Mouse (Mus musculus) cerebellum, postnatal 25 days (tissue): ENCODE measurements around the gene Dusp8.

Experiments used
- DNase-seq, 2 experiments: peaks; one replicate each; pipeline ENCODE4 v3.0.0; 2021; ENCODE audit warnings: mixed read lengths in 2 of 2

Gene Dusp8

DNA sequence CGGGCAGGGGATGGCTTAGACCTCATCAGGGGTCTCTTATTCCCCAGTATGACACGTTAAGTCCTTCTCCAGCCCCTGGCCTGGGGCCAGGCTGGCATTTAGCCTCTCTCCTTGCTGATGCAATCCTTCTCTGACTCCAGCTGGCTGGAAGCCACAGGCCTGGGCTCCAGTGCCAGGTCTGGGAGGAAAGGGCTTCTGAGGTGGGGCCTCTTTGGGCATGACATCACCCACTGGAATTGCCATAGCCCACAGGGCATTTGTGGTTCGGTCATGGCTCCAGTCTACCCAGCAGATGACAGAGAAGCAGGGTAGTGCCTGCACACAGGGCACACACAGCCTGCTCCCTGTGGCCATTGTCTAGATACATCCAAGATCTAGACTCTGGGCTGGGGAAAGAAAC, 10.8 kb downstream of the Dusp8 start:
- DNase-seq = peak; percentile 93 to 96

DNA sequence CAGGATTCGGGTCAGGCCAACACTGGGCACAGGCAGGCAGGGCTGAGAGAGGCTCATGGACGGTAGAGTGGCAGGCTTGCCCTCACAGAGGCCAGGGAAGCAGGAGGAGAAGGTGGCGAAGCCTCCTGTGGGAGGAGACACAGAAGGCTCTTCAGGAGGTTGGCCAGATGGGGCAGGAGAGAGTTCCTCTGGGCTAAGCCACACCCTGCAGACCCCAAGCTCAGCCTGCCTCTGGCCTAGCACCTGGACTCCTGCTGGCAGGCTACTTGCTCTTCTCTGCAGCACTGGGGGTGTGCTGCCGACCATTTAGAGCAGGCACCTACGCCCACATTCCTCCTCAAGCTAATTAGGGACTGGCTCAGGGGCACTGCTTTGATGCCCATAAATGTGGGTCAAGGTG, 11.2 kb downstream of the Dusp8 start:
- DNase-seq = peak in 1 of 2 experiments; percentile 63

DNA sequence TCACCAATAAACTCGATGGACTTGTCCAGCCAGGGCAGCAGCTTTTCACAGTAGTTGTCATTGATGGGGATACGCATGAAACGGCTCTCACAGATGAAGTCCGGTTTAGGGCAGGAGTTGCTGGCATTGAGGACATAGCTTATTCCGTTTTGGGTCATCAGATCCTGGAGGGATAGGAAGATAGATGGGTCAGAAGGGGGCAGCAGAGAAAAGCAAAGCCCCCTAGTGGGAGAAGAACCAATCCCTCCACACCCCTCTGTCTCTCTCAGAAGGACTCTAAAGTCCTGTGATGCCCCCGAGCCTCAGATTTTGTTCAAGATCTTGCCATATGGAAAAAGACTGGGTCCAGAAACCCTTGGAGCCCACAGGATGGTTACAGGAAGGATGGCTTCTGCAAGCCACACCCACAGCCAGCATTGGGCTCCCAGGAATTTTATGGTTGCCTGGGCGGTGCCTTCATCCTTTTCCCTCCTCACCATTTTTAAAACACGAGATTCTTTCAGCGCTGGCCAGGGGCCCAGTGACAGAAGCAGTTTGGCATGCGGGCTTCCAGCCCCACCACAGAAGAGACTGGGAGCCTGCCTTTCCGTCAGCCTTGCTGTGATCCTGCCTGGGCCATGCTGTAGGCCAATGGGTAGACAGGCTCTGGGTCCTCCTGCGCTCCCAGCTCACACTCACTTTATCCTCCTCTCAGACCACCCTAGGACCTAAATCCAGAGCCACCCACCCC, 11.9 kb downstream of the Dusp8 start:
- peak; percentile 57 to 66 for DNase-seq

DNA sequence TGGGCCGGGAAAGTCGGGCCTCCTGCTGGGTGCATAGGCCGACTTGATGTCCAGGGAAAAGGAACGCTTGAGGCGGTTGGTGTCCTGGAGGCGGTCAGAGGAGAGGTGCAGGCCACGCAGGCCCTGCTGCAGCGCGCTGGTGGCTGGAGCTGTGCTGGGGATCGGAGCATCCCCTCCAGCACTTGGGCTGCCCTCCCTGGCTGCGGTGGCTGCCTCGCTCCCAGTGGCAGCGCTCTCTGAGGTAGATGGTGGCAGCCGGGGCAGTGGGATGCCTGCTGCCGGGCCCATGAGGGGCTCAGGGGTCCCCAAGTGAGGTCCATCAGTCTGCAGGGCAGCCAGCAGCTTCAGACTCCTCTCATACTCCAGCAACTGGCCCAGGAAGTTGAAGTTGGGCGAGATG, 13.0 kb downstream of the Dusp8 start:
- DNase-seq = peak in 1 of 2 experiments; percentile 32

DNA sequence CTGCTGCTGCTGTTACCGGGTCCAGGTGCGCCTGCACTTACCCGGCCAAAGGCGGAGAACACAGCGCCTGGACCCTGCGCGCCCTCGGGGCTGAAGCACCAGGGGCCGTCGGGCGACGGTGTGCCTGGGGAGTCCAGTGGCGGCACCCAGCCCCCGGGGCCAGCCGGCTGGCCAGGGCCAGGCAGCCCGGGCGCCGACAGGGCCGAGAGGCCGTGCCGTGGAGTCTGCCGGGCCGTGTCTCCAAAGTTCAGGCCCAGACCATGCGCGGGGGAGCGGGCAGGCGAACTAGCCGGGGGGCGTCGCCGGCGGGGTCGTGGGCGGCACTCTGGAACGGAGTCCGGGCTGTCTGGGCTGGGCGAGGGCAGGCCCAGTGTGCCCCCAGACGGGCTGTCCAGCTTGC, 13.5 kb downstream of the Dusp8 start:
- DNase-seq = peak; percentile 28 to 30

DNA sequence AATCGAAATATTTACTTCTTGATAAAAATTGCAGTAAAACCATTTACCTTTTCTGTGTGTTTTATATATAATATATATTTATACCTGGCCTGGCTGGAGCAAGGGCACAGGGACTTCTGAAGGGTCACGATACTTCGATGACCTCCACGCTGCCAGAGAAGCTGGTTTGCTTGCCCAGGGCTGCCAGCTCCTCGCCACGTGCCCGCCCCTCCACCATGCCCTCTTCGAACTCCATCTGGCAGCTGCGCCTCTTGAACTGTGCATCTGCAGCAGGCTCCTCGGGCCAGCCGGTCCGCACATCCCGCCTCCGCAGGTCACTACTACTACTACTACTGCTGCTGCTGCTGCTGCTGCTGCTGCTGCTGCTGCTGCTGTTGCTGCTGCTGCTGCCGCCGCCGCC, 13.9 kb downstream of the Dusp8 start:
- peak; percentile 35 to 43 for DNase-seq

DNA sequence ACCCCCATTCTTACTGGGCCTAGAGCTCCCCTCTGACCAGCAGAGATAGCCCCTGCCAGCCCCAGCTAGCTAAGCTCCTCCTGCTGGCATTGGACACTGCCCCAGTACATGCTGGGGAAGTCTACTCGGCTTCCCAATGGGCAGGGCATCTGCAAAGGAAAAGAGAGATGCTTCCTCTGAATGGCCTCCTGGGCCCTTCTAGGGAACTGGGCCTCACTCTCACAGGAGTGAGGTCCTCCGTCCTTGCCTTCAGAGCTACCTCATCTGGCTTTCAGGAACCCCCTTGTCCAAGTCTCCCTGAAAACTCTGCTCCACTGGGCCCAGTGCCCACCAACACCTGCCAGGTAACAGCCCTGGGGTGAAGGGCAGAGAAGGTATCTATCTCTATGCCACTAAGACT, 14.8 kb downstream of the Dusp8 start:
- DNase-seq = peak; percentile 43 to 53

DNA sequence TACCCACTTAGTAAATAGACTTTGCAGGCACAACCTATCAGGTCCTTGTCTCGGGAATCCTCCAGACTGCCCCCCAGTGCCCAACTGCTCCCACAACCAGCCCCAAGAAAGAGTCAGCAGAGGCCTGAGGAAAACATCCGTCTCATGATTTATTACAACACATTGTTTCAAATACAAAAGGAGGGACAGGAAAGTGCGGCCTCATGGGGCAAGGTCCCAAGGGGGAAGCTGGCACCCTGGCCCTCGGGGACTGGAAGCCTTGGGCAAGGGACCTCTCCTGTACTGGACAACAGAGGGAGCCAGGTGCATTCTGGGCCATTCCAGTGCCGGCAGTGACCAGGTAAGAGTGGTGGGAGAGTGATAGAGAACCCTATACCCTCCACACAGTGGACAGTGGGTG, 16.3 kb downstream of the Dusp8 start:
- DNase-seq = peak in 1 of 2 experiments; percentile 10

DNA sequence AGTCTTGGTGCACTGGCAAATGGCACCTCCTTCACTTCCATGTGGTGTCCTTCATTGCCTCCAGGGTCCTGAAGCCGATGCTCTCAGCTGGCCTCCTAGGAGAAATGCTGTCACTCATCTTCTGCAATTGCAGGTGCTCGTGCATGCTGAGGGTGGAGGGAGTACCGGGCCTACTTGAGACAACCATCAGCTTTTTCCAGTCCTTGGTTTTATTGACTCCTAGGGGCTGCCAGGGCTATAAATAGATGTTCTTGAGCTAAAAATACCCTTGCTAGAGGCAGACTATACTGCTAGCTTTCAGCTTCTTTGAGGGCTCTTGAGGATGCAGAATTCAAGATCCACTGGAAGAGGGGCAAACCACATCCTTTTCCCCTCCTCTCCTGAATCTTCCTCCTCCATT, 18.5 kb downstream of the Dusp8 start:
- DNase-seq = no peak

DNA sequence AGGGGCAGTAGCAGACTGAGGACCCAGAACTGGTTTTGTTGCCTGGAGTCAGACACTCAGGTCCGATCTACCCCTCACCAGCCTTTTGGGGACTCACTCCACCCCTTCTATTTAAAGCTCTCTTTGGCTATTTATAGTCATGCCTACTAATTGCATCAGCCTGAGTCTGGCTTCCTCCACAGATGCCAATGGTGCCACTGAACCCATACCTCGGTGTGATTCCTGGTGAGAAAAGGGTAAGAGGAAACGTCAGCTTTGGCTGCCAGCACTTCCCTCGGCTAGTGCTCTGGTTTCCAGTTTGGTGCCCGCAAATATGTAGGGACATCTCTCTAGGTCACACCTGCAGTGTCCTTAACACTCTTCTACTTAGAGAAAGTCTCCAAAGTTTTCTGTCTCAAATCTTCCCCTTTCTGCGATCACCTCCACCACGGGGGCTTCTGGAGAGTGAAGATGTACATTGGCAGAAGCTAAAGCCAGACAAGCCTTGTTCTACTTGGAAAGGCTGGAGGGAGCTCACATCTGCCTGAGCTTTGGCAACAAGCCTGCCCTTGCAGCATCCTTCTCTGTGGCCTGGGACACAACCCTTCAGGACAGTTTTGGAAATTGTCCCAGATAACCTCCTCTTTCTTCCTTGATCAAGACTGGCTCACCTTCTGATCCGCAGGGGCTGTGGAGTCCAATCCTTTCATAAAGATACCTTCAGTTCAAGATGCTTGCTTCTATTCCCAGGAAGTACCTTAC, 21.3 kb downstream of the Dusp8 start:
- no peak for DNase-seq

DNA sequence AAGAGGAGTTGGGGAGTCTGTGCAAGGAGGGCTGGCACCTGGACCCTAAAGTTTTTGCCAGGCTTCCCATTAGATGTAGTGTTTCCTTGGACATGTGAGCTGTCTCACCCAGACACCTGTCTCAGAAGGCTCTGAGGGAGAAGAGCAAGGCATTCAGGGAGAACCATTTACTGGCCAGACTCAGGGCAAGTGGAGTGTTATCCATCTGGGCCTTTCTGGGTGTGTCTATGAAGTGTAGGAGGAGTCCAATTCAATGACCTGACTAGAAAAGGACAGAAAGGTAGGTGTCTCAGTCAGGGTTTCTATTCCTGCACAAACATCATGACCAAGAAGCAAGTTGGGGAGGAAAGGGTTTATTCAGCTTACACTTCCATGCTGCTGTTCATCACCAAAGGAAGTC, 23.9 kb downstream of the Dusp8 start:
- DNase-seq = no peak

DNA sequence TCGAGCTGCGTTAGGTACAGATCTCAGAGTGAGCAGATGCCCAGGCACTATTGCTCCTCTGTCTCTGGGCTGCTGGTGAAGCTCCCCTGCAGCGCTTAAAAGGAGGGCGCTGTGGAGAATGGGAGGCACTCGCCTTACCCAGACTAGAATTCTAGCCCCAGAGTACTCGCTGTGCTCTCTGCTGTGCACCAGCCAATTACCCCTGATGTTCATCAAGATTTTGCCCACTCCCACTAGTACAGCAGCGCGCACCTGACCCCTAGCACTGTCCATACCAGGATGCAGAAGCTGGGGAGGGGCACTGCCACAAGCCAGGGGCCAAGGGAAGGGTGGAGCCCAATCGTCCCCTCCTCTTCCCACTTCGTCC, 24.4 kb downstream of the Dusp8 start:
- no peak for DNase-seq

DNA sequence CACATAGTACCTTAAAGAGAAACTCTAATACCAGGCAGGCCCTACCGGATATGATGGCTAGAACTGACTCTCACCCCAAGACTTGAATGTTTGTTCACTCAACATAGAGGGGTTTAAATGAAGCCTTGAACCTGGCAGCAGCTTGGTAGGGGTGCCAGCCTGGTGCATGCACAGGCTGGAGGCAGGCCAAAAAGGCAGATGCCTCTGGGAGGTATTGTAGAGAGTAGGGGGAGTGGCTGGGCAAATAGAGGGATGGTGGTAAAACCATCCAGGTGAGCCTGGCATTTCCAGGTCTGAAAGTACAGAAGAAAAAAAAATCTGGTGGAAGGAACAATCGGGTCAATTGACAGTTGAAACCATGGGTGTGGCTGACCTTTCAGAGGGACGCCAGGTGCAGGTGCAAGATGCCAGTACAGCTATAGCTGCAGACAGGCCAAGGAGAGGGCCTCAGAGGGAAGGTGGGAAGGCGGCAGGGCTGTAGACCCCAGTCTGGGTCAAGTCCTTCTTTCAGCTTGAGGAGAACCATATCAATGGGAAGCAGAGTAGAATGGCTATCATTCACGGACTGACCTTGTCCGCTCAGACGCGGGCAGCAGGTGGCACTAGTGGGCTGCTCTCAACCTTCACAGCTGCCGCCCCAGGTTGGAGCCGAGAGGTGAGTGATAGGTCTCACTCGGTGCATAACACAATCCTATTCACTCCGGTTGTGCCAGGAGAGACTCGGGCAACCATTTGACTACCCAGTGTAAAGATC, 25.0 kb downstream of the Dusp8 start:
- DNase-seq = peak; percentile 92 to 96

DNA sequence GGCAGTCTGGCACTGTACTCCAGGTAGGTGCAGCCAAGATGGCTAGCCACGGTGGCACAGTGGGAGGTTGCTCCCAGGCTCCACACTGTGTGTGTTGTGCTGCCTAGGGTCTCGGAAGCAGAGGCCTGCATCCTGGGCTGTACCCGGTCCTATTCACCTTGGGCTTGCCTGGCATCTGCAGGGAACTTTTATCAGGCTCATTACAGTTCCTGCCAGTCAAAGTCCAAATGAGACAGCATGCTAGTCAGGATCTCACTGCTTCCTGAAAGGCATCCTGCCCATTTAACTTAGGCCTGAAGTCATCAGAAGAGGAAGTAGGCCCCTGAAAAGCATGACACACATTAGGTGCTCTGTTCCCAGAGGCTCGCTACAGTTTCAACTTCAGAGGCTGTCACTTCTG, 27.2 kb downstream of the Dusp8 start:
- DNase-seq = no peak

DNA sequence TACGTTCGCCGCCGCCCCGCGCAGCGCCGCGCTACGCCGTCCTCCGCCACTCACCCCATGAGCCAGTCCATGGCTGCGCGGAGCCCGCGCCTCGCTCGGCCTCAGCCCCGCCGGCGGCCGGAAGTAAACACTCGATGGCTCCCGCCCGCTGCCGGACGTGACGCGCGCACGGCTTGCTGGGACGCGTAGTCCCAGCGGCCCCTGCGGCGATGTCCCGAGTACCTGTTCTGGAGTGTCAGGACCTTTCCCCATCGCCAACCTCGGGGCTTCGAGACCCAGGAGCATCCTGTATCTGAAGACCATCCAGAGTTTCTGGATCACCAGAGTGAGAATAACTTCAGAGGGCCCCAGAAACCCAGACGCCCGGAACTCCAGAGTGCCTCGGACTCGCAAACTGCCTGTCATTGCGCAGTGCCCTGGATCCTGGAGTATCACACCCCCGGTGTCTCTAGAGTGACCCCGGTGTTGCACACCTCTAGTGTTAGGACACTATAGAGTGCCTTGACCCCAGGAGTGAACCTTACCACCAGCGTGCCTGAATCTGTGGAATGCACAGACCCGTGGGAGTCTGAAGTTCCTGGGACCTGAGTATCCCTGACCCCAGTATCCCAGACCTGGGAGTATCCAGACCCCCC, 34.6 kb downstream of the Dusp8 start, which contains the start of gene Mob2:
TSS of gene Mob2 (minus strand) at position 135 of the 635 bp plus-strand sequence.
- DNase-seq = peak; percentile 95 to 96

DNA sequence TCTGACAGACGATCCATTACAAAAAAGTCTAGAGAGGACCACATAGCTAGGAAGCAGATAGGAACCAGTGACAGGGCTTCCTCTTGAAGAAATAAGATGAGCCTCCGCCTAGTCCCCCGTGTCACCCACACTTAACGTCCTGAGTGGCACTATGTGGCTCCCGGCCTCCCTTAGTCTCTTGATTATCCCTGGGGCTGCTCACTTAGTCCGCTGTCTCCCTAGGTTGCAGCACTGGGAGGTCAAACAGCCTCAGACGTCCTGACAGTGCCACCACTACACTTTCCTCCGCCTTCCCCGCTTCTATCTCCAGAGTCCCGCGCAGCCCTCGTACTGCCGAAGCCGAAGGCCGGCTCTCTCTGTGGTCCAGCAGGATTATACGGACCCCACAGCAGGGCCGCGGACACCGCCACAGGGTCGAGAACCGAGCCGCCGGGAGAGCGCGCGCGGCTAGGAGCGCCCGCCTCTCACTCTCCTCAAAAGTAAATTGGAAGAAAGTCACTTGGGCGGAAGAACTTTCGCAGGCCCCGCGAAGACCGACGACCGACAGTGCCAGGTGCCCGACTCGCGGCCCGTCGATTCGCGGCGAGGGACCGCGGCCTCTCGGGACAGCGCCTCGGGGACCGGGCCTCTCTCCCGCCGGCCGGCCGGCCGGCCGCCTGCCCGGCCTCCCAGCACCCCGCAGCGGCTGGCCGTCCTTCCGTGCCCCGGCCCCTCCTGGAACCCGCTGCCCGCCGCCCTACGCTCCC, 35.3 kb downstream of the Dusp8 start:
- no peak for DNase-seq

DNA sequence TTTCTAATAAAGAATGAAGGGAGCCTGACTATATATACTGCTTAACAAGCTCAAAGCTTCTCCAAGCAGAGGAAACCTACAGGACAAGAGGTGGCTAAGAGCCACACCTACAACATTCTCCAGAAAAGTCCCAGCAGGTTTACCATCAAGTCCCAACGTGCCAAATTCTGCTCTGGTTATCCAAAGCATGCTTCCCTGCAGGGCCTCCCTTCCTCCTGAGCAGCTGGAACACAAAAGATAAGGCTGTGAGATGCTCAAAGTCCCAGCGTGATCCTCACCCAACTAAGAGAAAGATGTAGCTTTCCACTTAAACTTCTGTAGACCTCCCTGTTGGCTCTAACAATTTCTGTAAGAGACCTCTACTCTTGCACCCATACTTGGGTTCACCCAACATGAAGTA, 36.6 kb downstream of the Dusp8 start:
- no peak for DNase-seq

DNA sequence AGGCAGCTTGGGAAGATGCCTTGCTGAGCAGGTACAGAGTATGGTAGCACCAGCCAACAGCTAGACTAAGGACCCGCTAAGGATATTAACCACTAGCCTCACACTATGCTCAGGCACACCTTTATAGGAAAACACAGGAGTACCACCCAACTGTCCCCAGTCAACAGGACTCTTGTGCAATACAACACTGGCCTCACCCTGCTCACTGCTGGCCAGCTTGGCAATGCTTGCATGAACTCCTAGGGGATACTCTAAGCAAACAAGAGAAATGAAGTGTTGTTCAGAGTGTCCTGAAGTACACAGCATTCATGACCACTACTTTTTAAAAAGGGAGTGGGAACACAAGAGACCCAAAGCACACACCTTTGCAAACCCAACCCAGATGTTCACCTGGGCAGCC, 38.5 kb downstream of the Dusp8 start:
- DNase-seq = no peak

DNA sequence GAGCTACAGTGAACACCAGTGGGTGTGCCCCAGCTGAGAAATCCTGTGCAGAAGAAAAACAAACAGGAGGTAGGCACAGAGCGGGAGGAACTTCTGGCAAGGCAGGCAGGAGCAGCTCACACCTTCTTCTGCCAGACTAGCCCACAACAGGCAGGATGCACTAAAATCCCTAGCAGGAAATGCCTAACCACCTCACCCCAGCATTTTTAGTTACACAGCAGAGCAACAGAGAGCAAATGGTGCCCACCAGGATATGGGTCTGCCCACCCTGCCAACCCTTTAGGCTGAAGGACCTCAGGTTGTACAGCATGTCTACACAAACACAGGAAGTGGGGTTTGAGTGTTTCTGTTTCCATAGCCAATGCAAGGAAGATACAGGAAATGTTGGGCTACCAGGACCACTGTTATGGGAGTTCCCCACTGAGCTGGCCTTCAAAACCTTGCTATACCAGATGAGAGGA, 39.0 kb downstream of the Dusp8 start:
- DNase-seq = no peak

DNA sequence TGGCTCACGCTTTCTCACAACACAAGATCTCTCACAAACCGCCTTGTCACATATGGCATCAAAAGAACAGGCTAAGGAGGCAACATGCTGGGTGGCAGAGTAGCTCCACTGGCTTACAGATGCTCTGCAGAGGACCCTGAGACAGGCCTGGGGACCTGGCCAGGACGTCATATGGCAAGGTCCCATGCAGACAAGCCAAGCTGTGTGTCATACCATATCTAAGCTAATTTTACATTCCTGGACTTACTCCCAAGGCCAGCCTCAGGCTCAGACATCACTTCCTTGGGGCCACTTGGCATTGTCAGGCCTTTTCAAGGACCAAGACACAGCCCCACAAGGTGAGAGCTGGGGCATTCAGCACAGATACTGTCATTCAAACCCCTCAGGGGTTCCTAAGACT, 40.2 kb downstream of the Dusp8 start:
- peak in 1 of 2 experiments; percentile 29 for DNase-seq

DNA sequence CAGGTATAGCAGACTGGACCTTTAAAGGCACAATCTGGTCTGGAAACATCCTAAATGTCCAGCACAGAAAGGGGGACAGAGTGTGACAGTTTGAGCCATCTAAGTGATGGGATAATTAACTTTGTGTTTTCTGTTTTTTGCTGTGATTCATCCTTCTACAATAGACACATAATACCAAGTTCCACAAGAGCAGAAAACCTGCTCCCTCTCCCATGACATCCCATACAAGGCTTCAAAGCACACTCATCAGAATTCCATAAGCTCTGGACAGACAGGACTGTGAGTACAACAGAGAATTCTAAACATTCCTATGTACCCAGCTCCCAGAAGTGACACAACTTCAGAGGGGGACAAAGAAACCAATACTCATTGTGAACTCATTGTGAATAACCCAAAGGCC, 45.1 kb downstream of the Dusp8 start:
- no peak for DNase-seq

DNA sequence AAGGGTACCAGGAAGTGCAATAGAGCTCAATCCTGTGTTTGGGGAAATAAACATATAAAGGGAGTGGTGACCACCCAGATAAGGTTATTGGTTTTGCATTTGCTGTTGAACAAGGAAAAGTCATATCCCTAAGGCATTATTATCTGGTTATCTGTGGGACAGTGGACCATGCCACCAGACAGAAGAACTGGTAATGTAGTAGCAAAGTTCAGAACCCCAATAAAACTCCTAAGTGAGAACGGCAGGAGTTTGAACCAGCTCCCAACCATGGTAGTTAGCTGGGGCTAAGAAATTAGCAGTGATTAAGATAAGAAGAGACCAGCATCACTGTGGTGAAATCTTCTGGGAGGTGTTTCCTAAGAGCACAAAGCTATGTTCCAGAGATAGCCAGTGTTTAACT, 49.7 kb downstream of the Dusp8 start:
- DNase-seq = no peak
